Mouse (Mus musculus) mouse embryonic stem cell (cell line): ENCODE data around the gene Fscn2.

Source experiments
- in situ Hi-C, 2 experiments: fragments of 300-500 bp; cut with MboI; formaldehyde crosslinking; loops; 1 replicate in 1 of 2; 3 replicates in 1 of 2; pipeline ENCODE4 v1.14.3; 2019 to 2020; ENCODE audit warnings: low sequenced_read_pairs in 2 of 2, low pct_unique_long_range_greater_than_20kb in 1 of 2, mixed read lengths in 1 of 2; ENCODE audit not compliant: unreplicated experiment in 1 of 2

Gene Fscn2

DNA sequence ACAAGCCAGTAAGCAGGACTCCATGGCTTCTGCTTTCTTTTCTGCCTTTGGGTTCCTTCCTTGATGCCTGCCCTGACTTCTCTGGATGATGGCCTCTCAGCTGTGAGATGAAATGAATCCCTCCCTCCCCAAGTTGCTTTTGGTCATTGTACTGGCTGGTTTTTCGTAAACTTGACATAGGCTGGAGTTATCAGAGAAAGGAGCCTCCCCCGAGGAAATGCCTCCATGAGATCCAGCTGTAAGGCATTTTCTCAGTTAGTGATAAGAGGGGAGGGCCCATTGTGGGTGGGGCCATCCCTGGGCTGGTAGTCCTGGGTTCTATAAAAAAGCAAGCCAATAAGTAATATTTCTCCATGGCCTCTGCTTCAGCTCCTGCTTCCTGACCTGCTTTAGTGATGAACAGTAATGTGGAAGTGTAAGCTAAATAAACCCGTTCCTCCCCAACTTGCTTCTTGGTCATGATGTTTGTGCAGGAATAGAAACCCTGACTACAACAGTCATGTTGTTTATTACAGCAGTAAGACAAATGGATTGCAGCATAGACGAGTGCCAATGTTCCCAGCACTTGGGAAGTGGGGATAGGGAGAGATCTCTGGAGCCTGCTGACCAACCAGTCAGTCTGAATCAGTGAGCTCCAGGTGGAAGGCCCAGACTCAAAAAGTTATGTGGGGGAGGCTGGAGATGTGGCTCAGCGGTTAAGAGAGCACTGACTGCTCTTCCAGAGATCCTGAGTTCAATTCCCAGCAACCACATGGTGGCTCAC is 5.9 kb upstream of the Fscn2 start:
- in situ Hi-C loops: no loop called here

DNA sequence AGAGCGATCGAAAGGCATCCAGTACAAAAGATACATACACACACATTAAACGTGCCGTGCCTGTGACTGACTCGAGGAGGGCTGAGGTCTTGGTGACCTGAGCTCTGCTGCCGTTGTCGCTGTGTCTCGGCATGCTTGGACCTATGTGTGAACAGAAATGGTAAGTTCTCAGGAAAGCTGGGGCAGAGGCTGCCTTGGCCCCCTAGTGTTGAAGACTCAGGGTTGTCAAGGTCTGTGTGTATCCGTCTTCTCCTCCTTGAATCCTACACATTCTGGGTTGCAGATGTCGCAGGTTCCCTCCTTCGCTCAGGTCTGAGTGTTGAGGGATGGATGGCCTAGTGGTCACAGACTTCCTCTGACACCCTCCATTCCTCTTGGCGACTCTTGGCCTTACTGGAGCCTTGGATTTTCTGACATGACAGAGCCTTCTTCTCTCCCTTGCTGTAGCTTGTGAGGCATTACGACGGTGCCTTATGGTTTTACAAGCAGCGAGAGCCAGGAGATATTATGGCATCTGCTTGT is 5.0 kb upstream of the Fscn2 start:
- in situ Hi-C loops: no loop called here

DNA sequence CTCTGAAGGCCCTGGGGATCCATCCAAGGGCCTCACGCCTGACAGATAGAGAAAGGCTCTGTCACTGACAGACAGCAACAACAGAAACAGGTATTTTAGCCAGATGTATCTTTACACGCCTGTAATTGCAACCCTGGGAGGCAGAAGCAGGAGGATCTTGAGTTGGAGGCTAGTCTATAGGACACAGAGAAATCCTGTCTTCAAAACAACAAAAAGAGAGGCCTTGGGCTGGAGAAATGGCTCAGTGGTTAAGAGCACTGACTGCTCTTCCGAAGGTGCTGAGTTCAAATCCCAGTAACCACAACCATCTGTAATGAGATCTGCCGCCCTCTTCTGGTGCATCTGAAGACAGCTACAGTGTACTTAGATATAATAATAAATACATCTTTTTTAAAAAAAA is 4.4 kb upstream of the Fscn2 start:
- in situ Hi-C loops: no loop called here

DNA sequence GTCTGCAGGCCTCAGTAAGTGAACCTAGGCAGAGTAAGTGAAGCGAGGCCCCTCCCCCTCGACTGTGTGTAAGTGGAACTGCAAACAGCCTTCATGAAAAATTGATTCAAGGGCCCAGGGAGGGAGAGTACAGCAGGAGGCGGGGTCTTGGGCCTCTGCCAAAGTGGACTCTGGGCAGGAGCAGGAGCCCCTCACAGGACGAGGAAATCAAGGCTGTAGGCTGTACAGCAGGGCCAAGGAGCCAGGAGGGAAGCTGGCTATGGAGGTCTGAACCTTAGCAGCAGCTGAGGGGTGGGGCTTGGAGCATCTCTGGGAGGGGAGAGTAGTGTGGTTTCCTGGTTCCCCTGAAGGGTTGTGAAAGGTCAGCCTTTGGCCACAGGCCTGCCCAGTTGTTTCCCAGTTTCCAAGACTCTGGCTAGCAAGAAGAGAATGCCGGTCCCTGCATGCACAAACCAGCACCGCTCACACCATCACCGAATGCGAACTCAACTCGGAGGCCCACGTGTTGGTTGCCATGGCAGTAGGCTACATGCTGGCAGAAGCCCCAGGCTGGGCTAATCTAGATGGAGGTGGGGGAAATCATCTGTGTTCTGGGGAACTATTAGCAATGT is 3.4 kb upstream of the Fscn2 start:
- in situ Hi-C loops: no loop called here

- in situ Hi-C loops: no loop called here
Measured at GRCm38 (mm10) chr11:120359391-120359790, 1.9 kb upstream of the Fscn2 start.

- in situ Hi-C loops: no loop called here
Measured at GRCm38 (mm10) chr11:120360062-120360461, 1.3 kb upstream of the Fscn2 start.

- in situ Hi-C loops: no loop called here
Measured at GRCm38 (mm10) chr11:120360755-120361154, 579 bp upstream of the Fscn2 start.

- in situ Hi-C loops: no loop called here
Measured at GRCm38 (mm10) chr11:120362891-120363290, 1.6 kb downstream of the Fscn2 start.

DNA sequence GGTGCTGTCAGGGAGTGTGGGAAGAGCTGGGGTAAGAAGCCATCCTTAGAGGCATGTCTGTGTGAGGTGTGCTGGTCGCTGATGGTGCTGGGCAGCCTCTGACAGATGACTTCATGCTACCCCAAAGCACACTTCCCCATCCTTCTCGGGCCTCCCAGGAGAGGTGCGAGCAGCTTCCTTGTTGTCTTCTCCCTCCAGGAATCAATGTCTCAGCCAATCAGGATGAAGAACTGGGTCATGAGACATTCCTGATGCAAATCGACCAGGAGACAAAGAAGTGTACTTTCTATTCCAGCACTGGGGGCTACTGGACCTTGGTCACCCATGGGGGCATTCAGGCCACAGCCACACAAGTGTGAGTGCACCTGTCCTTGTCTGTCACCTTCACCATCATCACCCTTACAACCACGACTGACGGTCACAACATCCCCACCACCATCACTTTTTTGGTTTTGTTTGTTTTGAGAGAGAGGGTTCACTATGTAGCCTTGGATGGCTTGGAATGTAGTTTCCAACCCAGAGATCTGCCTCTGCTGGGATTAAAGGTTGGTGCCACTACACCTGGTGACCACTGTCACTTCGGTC is 5.2 kb downstream of the Fscn2 start:
- in situ Hi-C loops: no loop called here

DNA sequence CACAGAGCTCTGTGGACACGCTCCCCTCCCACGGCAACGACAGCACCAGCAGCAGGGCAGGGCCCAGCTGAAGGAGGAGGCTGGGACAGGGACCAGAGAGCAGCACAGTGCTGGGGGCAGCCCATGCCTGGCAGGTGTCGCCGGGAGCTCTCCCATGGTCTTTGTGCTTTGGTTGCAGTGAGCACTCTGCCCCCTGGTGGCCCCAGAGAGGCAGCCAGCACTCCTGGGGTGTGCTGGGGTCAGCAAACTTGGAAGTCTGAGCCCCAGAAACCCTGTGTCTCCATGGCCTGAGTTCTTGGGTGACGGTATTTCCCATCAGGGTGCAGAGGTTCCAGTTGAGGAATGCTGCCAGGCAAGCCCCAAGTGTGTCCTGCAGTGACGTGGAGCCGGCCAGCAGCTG is 8.3 kb downstream of the Fscn2 start:
- in situ Hi-C loops: no loop called here

GRCm38 (mm10) chr11:120373025-120373424 is 11.7 kb downstream of the Fscn2 start:
- in situ Hi-C loops: no loop called here

GRCm38 (mm10) chr11:120373820-120374586 is 12.7 kb downstream of the Fscn2 start:
- in situ Hi-C loops: no loop called here

DNA sequence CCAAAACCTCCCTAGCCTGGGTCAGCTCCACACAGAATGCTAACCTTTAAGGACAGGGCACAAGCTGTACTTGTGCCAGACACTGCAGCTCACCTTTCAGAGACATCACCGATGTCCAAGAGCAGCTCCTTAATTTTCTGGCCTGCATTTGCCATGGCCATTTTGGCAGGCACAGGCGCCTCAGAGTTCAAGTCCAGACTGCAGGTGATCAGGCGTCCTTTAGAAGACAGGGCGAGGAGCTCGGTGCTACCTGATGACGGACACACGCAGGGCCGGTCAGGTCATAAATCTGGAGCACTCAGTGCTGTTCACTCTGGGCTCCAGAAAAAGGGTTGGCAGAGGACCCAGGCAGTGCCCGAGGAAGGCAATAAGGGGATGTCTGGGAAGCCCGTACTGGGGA is 14.0 kb downstream of the Fscn2 start:
- in situ Hi-C loops: no loop called here

DNA sequence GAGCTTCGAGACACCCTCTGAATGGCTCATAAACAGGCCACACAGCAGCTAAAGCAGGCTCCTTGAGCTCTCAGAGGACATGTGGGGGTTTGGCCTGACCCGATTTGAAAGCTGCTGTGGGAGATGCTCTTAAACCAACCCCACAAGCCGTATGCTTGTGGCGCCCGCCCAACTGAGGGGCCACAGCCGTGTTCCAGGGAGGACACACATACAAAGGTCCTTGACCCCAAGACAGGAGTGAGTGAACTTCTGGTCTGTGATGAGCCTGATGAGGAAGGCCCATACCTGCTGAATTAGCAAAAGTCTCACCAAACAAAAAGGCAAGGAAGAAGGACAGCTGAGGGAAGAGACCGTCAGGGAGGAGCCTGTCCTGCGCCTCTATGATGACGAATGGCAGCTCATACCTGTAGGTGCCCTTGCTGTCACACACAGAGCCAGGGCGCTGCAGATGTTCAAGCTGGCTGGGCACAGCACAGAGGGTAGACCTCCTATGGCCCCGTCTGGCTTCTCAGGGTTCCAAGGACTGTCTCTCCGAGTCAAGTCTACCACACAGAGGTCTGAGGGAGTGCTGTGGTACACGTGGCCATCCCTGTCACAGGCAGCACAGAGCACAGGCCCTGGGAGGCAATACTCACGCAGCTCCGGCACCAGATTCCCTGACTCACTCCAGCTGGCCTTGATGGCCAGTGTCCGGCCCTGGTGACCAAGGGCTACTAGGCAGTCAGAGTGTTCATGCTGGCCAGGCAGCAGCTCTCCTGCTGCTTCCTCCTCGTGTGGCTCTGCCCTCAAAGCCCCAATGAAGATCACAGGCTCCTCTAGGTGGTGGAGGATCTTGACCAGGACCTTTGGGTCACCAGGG is 15.2 kb downstream of the Fscn2 start:
- in situ Hi-C loops: no loop called here

DNA sequence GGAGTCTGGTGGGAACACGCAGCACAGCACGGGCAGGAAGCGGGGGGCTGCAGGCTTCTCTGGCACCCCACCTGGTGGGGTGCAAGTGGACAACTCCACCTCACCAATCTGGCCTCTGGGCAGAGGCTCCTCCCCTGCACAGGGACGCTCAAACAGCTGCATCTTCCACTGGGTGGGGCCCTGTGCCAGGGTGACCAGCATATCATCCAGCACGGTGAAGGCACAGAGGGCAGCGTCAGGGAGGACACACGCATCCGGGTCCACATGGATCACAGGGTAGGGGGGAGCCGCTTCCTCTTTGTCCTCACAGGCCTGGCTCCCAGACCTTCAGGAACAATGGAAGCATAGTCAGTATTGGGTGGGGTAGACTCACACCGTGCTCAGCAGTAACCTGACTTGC is 16.0 kb downstream of the Fscn2 start:
- in situ Hi-C loops: no loop called here

GRCm38 (mm10) chr11:120378031-120378610 is 16.8 kb downstream of the Fscn2 start:
- in situ Hi-C loops: no loop called here

GRCm38 (mm10) chr11:120378611-120379540 is 17.5 kb downstream of the Fscn2 start, which contains the start of gene Faap100:
TSS of gene Faap100 (minus strand) at chr11:120378764.
- in situ Hi-C loops: no loop called here
